Mouse (Mus musculus): ENCODE results near the gene Pla2g2f.

The Pla2g2f gene

GRCm38 (mm10) chr4:138709944-138710343 lies 47.5 kb downstream of the Pla2g2f start:
- H3K27me3 ChIP-seq (ENCODE audit: insufficient read depth, low read length) = no peaks in the 10 kb centered on the region
- H3K4me1 ChIP-seq (replicated peaks; ENCODE audit: low read depth, low read length) = peaks cover 72% of the 10 kb centered on the region
- H3K4me3 ChIP-seq (replicated peaks; ENCODE audit: low read length) = no peak overlapping the region
- no peaks in the 10 kb centered on the region for H3K36me3 ChIP-seq (ENCODE audit: insufficient read depth, low read length)
- H3K9me3 ChIP-seq (ENCODE audit: low read length) = no peaks in the 10 kb centered on the region
- no peak for TF ChIP-seq CTCF (conservative IDR thresholded peaks at IDR 0.05; ENCODE audit: low read length)
- TF ChIP-seq NANOG (IDR thresholded peaks at IDR 0.05; ENCODE audit: borderline replicate concordance, low read length) = no peak
- TF ChIP-seq POU5F1 (IDR thresholded peaks at IDR 0.05; ENCODE audit: borderline replicate concordance, low read length) = no peak

GRCm38 (mm10) chr4:138709246-138709645 lies 48.2 kb downstream of the Pla2g2f start:
- TF ChIP-seq CTCF (conservative IDR thresholded peaks at IDR 0.05; ENCODE audit: low read length) (no peak), NANOG (IDR thresholded peaks at IDR 0.05; ENCODE audit: borderline replicate concordance, low read length) (no peak), POU5F1 (IDR thresholded peaks at IDR 0.05; ENCODE audit: borderline replicate concordance, low read length) (no peak)
- H3K4me1 ChIP-seq (replicated peaks; ENCODE audit: low read depth, low read length) = peaks cover 78% of the 10 kb centered on the region
- H3K27me3 ChIP-seq (ENCODE audit: insufficient read depth, low read length) = no peaks in the 10 kb centered on the region
- H3K36me3 ChIP-seq (ENCODE audit: insufficient read depth, low read length) = no peaks in the 10 kb centered on the region
- H3K4me3 ChIP-seq (replicated peaks; ENCODE audit: low read length) = no peak overlapping the region
- no peaks in the 10 kb centered on the region for H3K9me3 ChIP-seq (ENCODE audit: low read length)

GRCm38 (mm10) chr4:138708636-138709035 lies 48.8 kb downstream of the Pla2g2f start:
- H3K4me1 ChIP-seq (replicated peaks; ENCODE audit: low read depth, low read length) = peaks cover 84% of the 10 kb centered on the region
- H3K9me3 ChIP-seq (ENCODE audit: low read length) = no peaks in the 10 kb centered on the region
- no peaks in the 10 kb centered on the region for H3K36me3 ChIP-seq (ENCODE audit: insufficient read depth, low read length)
- H3K4me3 ChIP-seq (replicated peaks; ENCODE audit: low read length) = peak overlapping the region; percentile 91
- TF ChIP-seq CTCF (conservative IDR thresholded peaks at IDR 0.05; ENCODE audit: low read length) (peak; percentile 65), NANOG (IDR thresholded peaks at IDR 0.05; ENCODE audit: borderline replicate concordance, low read length) (no peak), POU5F1 (IDR thresholded peaks at IDR 0.05; ENCODE audit: borderline replicate concordance, low read length) (no peak)
- no peaks in the 10 kb centered on the region for H3K27me3 ChIP-seq (ENCODE audit: insufficient read depth, low read length)

GRCm38 (mm10) chr4:138706620-138707019 lies 50.8 kb downstream of the Pla2g2f start:
- Histone ChIP-seq H3K27me3 (ENCODE audit: insufficient read depth, low read length) (no peaks in the 10 kb centered on the region), H3K4me3 (replicated peaks; ENCODE audit: low read length) (peak overlapping the region; percentile 91), H3K36me3 (ENCODE audit: insufficient read depth, low read length) (no peaks in the 10 kb centered on the region), H3K4me1 (replicated peaks; ENCODE audit: low read depth, low read length) (peaks cover 88% of the 10 kb centered on the region), H3K9me3 (ENCODE audit: low read length) (no peaks in the 10 kb centered on the region)
- TF ChIP-seq POU5F1 (IDR thresholded peaks at IDR 0.05; ENCODE audit: borderline replicate concordance, low read length) = no peak
- no peak for TF ChIP-seq CTCF (conservative IDR thresholded peaks at IDR 0.05; ENCODE audit: low read length)
- no peak for TF ChIP-seq NANOG (IDR thresholded peaks at IDR 0.05; ENCODE audit: borderline replicate concordance, low read length)

GRCm38 (mm10) chr4:138704169-138704568 lies 53.3 kb downstream of the Pla2g2f start:
- Histone ChIP-seq H3K4me3 (replicated peaks; ENCODE audit: low read length) (peak overlapping the region; percentile 17; the same call in 1 of the 2 replicates), H3K27me3 (ENCODE audit: insufficient read depth, low read length) (no peaks in the 10 kb centered on the region), H3K36me3 (ENCODE audit: insufficient read depth, low read length) (no peaks in the 10 kb centered on the region), H3K9me3 (ENCODE audit: low read length) (no peaks in the 10 kb centered on the region), H3K4me1 (replicated peaks; ENCODE audit: low read depth, low read length) (peaks cover 90% of the 10 kb centered on the region)
- TF ChIP-seq POU5F1 (IDR thresholded peaks at IDR 0.05; ENCODE audit: borderline replicate concordance, low read length) (no peak), CTCF (conservative IDR thresholded peaks at IDR 0.05; ENCODE audit: low read length) (0 out of 2 replicates have a peak, but pooled peaks have one; percentile 11), NANOG (IDR thresholded peaks at IDR 0.05; ENCODE audit: borderline replicate concordance, low read length) (no peak)

GRCm38 (mm10) chr4:138703591-138703990 lies 53.8 kb downstream of the Pla2g2f start:
- peak overlapping the region; percentile 17; the same call in 1 of the 2 replicates for H3K4me3 ChIP-seq (replicated peaks; ENCODE audit: low read length)
- peaks cover 84% of the 10 kb centered on the region for H3K4me1 ChIP-seq (replicated peaks; ENCODE audit: low read depth, low read length)
- no peak for TF ChIP-seq POU5F1 (IDR thresholded peaks at IDR 0.05; ENCODE audit: borderline replicate concordance, low read length)
- TF ChIP-seq NANOG (IDR thresholded peaks at IDR 0.05; ENCODE audit: borderline replicate concordance, low read length) = no peak
- TF ChIP-seq CTCF (conservative IDR thresholded peaks at IDR 0.05; ENCODE audit: low read length) = no peak
- no peaks in the 10 kb centered on the region for H3K9me3 ChIP-seq (ENCODE audit: low read length)
- no peaks in the 10 kb centered on the region for H3K36me3 ChIP-seq (ENCODE audit: insufficient read depth, low read length)
- no peaks in the 10 kb centered on the region for H3K27me3 ChIP-seq (ENCODE audit: insufficient read depth, low read length)

GRCm38 (mm10) chr4:138702528-138702927 lies 54.9 kb downstream of the Pla2g2f start:
- no peaks in the 10 kb centered on the region for H3K9me3 ChIP-seq (ENCODE audit: low read length)
- peaks cover 78% of the 10 kb centered on the region for H3K4me1 ChIP-seq (replicated peaks; ENCODE audit: low read depth, low read length)
- TF ChIP-seq CTCF (conservative IDR thresholded peaks at IDR 0.05; ENCODE audit: low read length) (no peak), NANOG (IDR thresholded peaks at IDR 0.05; ENCODE audit: borderline replicate concordance, low read length) (no peak), POU5F1 (IDR thresholded peaks at IDR 0.05; ENCODE audit: borderline replicate concordance, low read length) (no peak)
- no peaks in the 10 kb centered on the region for H3K36me3 ChIP-seq (ENCODE audit: insufficient read depth, low read length)
- H3K27me3 ChIP-seq (ENCODE audit: insufficient read depth, low read length) = no peaks in the 10 kb centered on the region
- no peak overlapping the region for H3K4me3 ChIP-seq (replicated peaks; ENCODE audit: low read length)

- Histone ChIP-seq H3K4me3 (replicated peaks; ENCODE audit: low read length) (no peak overlapping the region), H3K9me3 (ENCODE audit: low read length) (no peaks in the 10 kb centered on the region), H3K4me1 (replicated peaks; ENCODE audit: low read depth, low read length) (peaks cover 78% of the 10 kb centered on the region), H3K36me3 (ENCODE audit: insufficient read depth, low read length) (no peaks in the 10 kb centered on the region), H3K27me3 (ENCODE audit: insufficient read depth, low read length) (no peaks in the 10 kb centered on the region)
- TF ChIP-seq POU5F1 (IDR thresholded peaks at IDR 0.05; ENCODE audit: borderline replicate concordance, low read length) = no peak
- TF ChIP-seq CTCF (conservative IDR thresholded peaks at IDR 0.05; ENCODE audit: low read length) = no peak
- no peak for TF ChIP-seq NANOG (IDR thresholded peaks at IDR 0.05; ENCODE audit: borderline replicate concordance, low read length)
Observed at GRCm38 (mm10) chr4:138702031-138702430, 55.4 kb downstream of the Pla2g2f start.

GRCm38 (mm10) chr4:138701111-138701510 lies 56.3 kb downstream of the Pla2g2f start:
- Histone ChIP-seq H3K27me3 (ENCODE audit: insufficient read depth, low read length) (no peaks in the 10 kb centered on the region), H3K4me3 (replicated peaks; ENCODE audit: low read length) (peak overlapping the region; percentile 35), H3K4me1 (replicated peaks; ENCODE audit: low read depth, low read length) (peaks cover 79% of the 10 kb centered on the region), H3K9me3 (ENCODE audit: low read length) (no peaks in the 10 kb centered on the region), H3K36me3 (ENCODE audit: insufficient read depth, low read length) (no peaks in the 10 kb centered on the region)
- TF ChIP-seq POU5F1 (IDR thresholded peaks at IDR 0.05; ENCODE audit: borderline replicate concordance, low read length) (no peak), CTCF (conservative IDR thresholded peaks at IDR 0.05; ENCODE audit: low read length) (no peak), NANOG (IDR thresholded peaks at IDR 0.05; ENCODE audit: borderline replicate concordance, low read length) (no peak)

Measured in E14TG2a.4 (cell line).